21 mouse cellular contexts compared by ENCODE assay signal in the genomic region with DNA sequence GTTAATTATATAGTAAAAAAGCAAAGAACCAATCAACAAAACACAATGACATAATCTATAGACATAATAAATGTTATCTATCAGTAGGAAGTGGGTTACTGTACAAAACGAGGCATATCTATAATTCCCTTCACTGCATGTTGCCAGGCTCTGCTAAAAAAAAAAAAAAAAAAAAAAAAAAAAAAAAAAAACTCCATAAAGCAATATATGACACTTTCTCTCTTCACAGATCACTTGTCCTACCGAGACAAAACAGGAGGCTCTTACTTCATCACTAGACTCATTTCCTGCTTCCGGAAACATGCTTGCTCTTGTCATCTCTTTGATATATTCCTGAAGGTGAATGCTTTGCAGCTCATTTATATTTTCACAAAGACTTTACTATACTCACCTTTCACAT. TPM values are rescaled to one million over a fixed set of nuclear protein-coding genes. Genes with fewer than 3 reads are reported as not detected.
A peak's percentile ranks its signal among the peaks of the same experiment; 100 is the strongest.
DNase-seq lines count a peak whose midpoint lies in the region; TF ChIP-seq lines count a peak whose summit lies in the region.
"Had no signal": no experiment of that assay in that cellular context is flagged by ENCODE, and none has a peak within 500 bp of the region (broad histone marks: within the 10 kb centered on the region; RNA-seq: fewer than 3 reads in every experiment).

No protein-coding gene starts in this region.

- DNase-seq in 416B (ENCODE audit: low read depth), result peak; percentile 33
- DNase-seq in CH12.LX (ENCODE audit: extremely low read depth), result no peak
- no peak for DNase-seq in MEL (ENCODE audit: low read depth, low spot score)
- no peak for DNase-seq in cerebellum, postnatal 25 days
- DNase-seq in gastrocnemius, postnatal 10 days, result no peak
- DNase-seq: adrenal gland, adult 2 months; adrenal gland, postnatal 10 days; adrenal gland, postnatal 25 days; cerebellum, adult 11 months; cerebellum, adult 2 months; cerebellum, adult 9-10 months; cerebellum, postnatal 10 days; cerebellum, postnatal 36 days; embryo, embryonic 11 days had no signal

- H3K4me3 ChIP-seq in CH12.LX (replicated peaks in 1 of 3; ENCODE audit: low read depth in 2 of 3, low read length in 2 of 3, poor library complexity in 1 of 3) (no peak overlapping the region), MEL (ENCODE audit: control insufficient read depth in 1 of 2, insufficient read depth in 1 of 2, low read depth in 2 of 2, low read length in 2 of 2) (no peak overlapping the region)
- H3K4me3 ChIP-seq: embryonic facial prominence, embryonic 13.5 days; embryonic facial prominence, embryonic 15.5 days; erythroblast, embryonic 14.5 days; forebrain, embryonic 10.5 days; forebrain, embryonic 12.5 days had no signal

- TF ChIP-seq RAD21 in CH12.LX (IDR thresholded peaks at IDR 0.05; ENCODE audit: low read depth, low read length) (no peak), MEL (IDR thresholded peaks at IDR 0.05; ENCODE audit: low read depth, low read length) (no peak)

- TF ChIP-seq EP300 in CH12.LX (IDR thresholded peaks at IDR 0.05; ENCODE audit: low read length) (no peak), MEL (IDR thresholded peaks at IDR 0.05; ENCODE audit: low read depth in 1 of 2, low read length in 2 of 2) (no peak)

- H3K36me3 ChIP-seq in CH12.LX (replicated peaks in 1 of 2; ENCODE audit: control insufficient read depth in 1 of 2, insufficient read depth in 1 of 2, low read length in 1 of 2) (peaks cover 31 to 74% of the 10 kb centered on the region in 2 experiments), MEL (ENCODE audit: control insufficient read depth in 1 of 2, insufficient read depth in 2 of 2, low read length in 2 of 2) (no peaks in the 10 kb centered on the region)
- H3K36me3 ChIP-seq: embryonic facial prominence, embryonic 13.5 days; embryonic facial prominence, embryonic 15.5 days; forebrain, embryonic 10.5 days; forebrain, embryonic 12.5 days; G1E had no signal

- no peaks in the 10 kb centered on the region for H3K27me3 ChIP-seq in CH12.LX (replicated peaks)
- H3K27me3 ChIP-seq in MEL (ENCODE audit: control insufficient read depth in 1 of 2, insufficient read depth in 2 of 2, low read length in 2 of 2), result no peaks in the 10 kb centered on the region
- H3K27me3 ChIP-seq: embryonic facial prominence, embryonic 13.5 days; embryonic facial prominence, embryonic 15.5 days; forebrain, embryonic 12.5 days had no signal

- dilution Hi-C loops in CH12.LX (cut with MboI; ENCODE audit: extremely low pct_ligation_motif_present, extremely low pct_unique_long_range_greater_than_20kb, low sequenced_read_pairs), result no loop called here

- H3K27ac ChIP-seq in CH12.LX (ENCODE audit: insufficient read depth, low read depth) (no peak overlapping the region), MEL (ENCODE audit: control insufficient read depth, low read depth, low read length) (no peak overlapping the region)
- H3K27ac ChIP-seq: embryonic facial prominence, embryonic 13.5 days; embryonic facial prominence, embryonic 15.5 days; forebrain, embryonic 10.5 days; forebrain, embryonic 12.5 days had no signal

- peaks cover 0 to 7% of the 10 kb centered on the region in 2 experiments; a peak in 1 of 4 replicates for H3K4me1 ChIP-seq in CH12.LX (ENCODE audit: control insufficient read depth in 1 of 2, insufficient read depth in 2 of 2)
- H3K4me1 ChIP-seq in MEL (ENCODE audit: control insufficient read depth in 1 of 2, insufficient read depth in 2 of 2, low read length in 2 of 2), result no peaks in the 10 kb centered on the region
- H3K4me1 ChIP-seq: embryonic facial prominence, embryonic 13.5 days; embryonic facial prominence, embryonic 15.5 days; forebrain, embryonic 10.5 days; forebrain, embryonic 12.5 days had no signal

- H3K9me3 ChIP-seq in CH12.LX (replicated peaks; ENCODE audit: low read length) (no peaks in the 10 kb centered on the region), MEL (replicated peaks; ENCODE audit: insufficient read depth, low read length) (no peaks in the 10 kb centered on the region)
- H3K9me3 ChIP-seq: embryonic facial prominence, embryonic 13.5 days; embryonic facial prominence, embryonic 15.5 days; forebrain, embryonic 10.5 days; forebrain, embryonic 12.5 days; G1E had no signal

- H3K9ac ChIP-seq in CH12.LX (ENCODE audit: insufficient read depth, low read depth) (no peak overlapping the region), MEL (ENCODE audit: control insufficient read depth, low read depth, low read length, poor library complexity, severe bottlenecking) (no peak overlapping the region)
- H3K9ac ChIP-seq: embryonic facial prominence, embryonic 13.5 days; embryonic facial prominence, embryonic 15.5 days; forebrain, embryonic 12.5 days had no signal

- TF ChIP-seq CTCF in CH12.LX (conservative IDR thresholded peaks at IDR 0.05 in 1 of 2, IDR thresholded peaks at IDR 0.05 in 1 of 2; ENCODE audit: low read depth in 2 of 2, low read length in 2 of 2) (no peak), MEL (IDR thresholded peaks at IDR 0.05 in 2 of 3, conservative IDR thresholded peaks at IDR 0.05 in 1 of 3; ENCODE audit: control insufficient read depth in 1 of 3, insufficient read depth in 1 of 3, low read depth in 2 of 3, low read length in 3 of 3, poor library complexity in 1 of 3, severe bottlenecking in 1 of 3) (no peak)

- TF ChIP-seq POLR2A in CH12.LX (IDR thresholded peaks at IDR 0.05; ENCODE audit: low read depth, low read length), result no peak
- no peak for TF ChIP-seq POLR2A in MEL (IDR thresholded peaks at IDR 0.05; ENCODE audit: control insufficient read depth in 1 of 2, insufficient read depth in 1 of 2, low read depth in 1 of 2, low read length in 2 of 2, poor library complexity in 1 of 2)

- H3K4me2 ChIP-seq in CH12.LX (ENCODE audit: insufficient read depth, low read depth, poor library complexity, severe bottlenecking), result no peak overlapping the region
- H3K4me2 ChIP-seq: embryonic facial prominence, embryonic 13.5 days; embryonic facial prominence, embryonic 15.5 days; forebrain, embryonic 12.5 days had no signal

- in situ Hi-C loops in CH12.LX (cut with MboI; ENCODE audit: low pct_ligation_motif_present, low pct_unique_long_range_greater_than_20kb, low sequenced_read_pairs), result no loop called here

- H3K79me2 ChIP-seq in CH12.LX (replicated peaks; ENCODE audit: control insufficient read depth, extremely low read depth, insufficient read depth, poor library complexity, severe bottlenecking) (no peaks in the 10 kb centered on the region), MEL (ENCODE audit: control insufficient read depth, insufficient read depth, low read length, poor library complexity) (no peaks in the 10 kb centered on the region)

TF ChIP-seq in CH12.LX, 34 proteins besides CTCF, POLR2A, EP300 and RAD21:
- TF ChIP-seq ZNF384 (IDR thresholded peaks at IDR 0.05; ENCODE audit: low read depth, low read length) (peak; percentile 60), BHLHE40 (IDR thresholded peaks at IDR 0.05; ENCODE audit: low read depth, low read length) (no peak)

TF ChIP-seq in MEL, 35 proteins besides CTCF, POLR2A, EP300 and RAD21:
- no peak for TF ChIP-seq TCF12 (IDR thresholded peaks at IDR 0.05; ENCODE audit: low read depth, low read length)
- TF ChIP-seq UBTF (IDR thresholded peaks at IDR 0.05; ENCODE audit: borderline replicate concordance, insufficient read depth, low read depth, low read length), result no peak
- TF ChIP-seq MAFK (IDR thresholded peaks at IDR 0.05; ENCODE audit: borderline replicate concordance, low read depth, low read length), result no peak
- TF ChIP-seq ZNF384 (IDR thresholded peaks at IDR 0.05; ENCODE audit: low read depth, low read length), result peak; percentile 71; the same call in 1 of the 2 replicates
- no peak for TF ChIP-seq TBP (IDR thresholded peaks at IDR 0.05; ENCODE audit: low read depth, low read length)
- TF ChIP-seq USF1 (IDR thresholded peaks at IDR 0.05; ENCODE audit: low read depth, low read length), result no peak
- TF ChIP-seq ELF1 (IDR thresholded peaks at IDR 0.05; ENCODE audit: low read depth, low read length), result no peak

RNA-seq across cellular contexts. Expression of a gene that starts 17.0 kb away (rescaled TPM):
- total RNA-seq in CH12.LX (2012; rRNA removed), result 0.17 and 0.34 TPM in 2 replicates
- not detected in 2 replicates for total RNA-seq in CH12.LX (2014; rRNA removed)
- not detected in 2 replicates for polyA plus RNA-seq in CH12.LX (2012; ENCODE audit: insufficient read length, low read depth)
- total RNA-seq in MEL (2012; rRNA removed), result not detected in 2 replicates
- polyA plus RNA-seq in MEL (2012; ENCODE audit: insufficient read depth in 1 of 2, insufficient read length in 2 of 2, low read depth in 1 of 2, low replicate concordance in 2 of 2, missing spikeins in 1 of 2), result not detected
- total RNA-seq in gastrocnemius, postnatal 10 days (2021), result 1 to 10 TPM; 7.5 to 8.4 TPM
- polyA plus RNA-seq: erythroblast, embryonic 14.5 days; forebrain, embryonic 10.5 days; forebrain, embryonic 12.5 days; forebrain, embryonic 16.5 days; G1E had no signal

RNA-seq across cellular contexts. Expression of a gene that starts 19.6 kb away (rescaled TPM):
- total RNA-seq in CH12.LX (2012; rRNA removed), result 91.1 and 113 TPM in 2 replicates
- 182 and 201 TPM in 2 replicates for total RNA-seq in CH12.LX (2014; rRNA removed)
- 83.7 and 88.2 TPM in 2 replicates for polyA plus RNA-seq in CH12.LX (2012; ENCODE audit: insufficient read length, low read depth)
- total RNA-seq in MEL (2012; rRNA removed), result 0.62 and 1.1 TPM in 2 replicates
- polyA plus RNA-seq in MEL (2012; ENCODE audit: insufficient read depth in 1 of 2, insufficient read length in 2 of 2, low read depth in 1 of 2, low replicate concordance in 2 of 2, missing spikeins in 1 of 2), result under 1 TPM in 1 of 2 experiments, not detected in 1; 0.11 TPM
- 1 to 10 TPM; 1.9 to 2.2 TPM for total RNA-seq in gastrocnemius, postnatal 10 days (2021)
- total RNA-seq: G1E had no signal
- polyA plus RNA-seq: erythroblast, embryonic 14.5 days; forebrain, embryonic 10.5 days; G1E had no signal

RNA-seq across cellular contexts. Expression of a gene that starts 29.9 kb away (rescaled TPM):
- total RNA-seq in CH12.LX (2012; rRNA removed), result 66.0 and 66.6 TPM in 2 replicates
- 138 and 171 TPM in 2 replicates for total RNA-seq in CH12.LX (2014; rRNA removed)
- polyA plus RNA-seq in CH12.LX (2012; ENCODE audit: insufficient read length, low read depth), result 90.3 and 110 TPM in 2 replicates
- total RNA-seq in MEL (2012; rRNA removed), result 0.73 and 1.4 TPM in 2 replicates
- polyA plus RNA-seq in MEL (2012; ENCODE audit: insufficient read depth in 1 of 2, insufficient read length in 2 of 2, low read depth in 1 of 2, low replicate concordance in 2 of 2, missing spikeins in 1 of 2), result under 1 TPM in 1 of 2 experiments, not detected in 1; 0.17 TPM
- under 1 TPM; 0.31 to 0.68 TPM for total RNA-seq in gastrocnemius, postnatal 10 days (2021)
- total RNA-seq: G1E had no signal
- polyA plus RNA-seq: adrenal gland, adult 2 months; erythroblast, embryonic 14.5 days; G1E had no signal

Comparison
In these comparisons a context has a peak if more than half of its experiments do, and no peak if none do; other contexts are left out.
1. RNA of a gene that starts 19.6 kb away (total RNA-seq): 91.1 to 201 TPM in CH12.LX; 1.9 to 2.2 TPM in gastrocnemius, postnatal 10 days and 0.62 to 1.1 TPM in MEL; every median in the first group is over 10 times any median in the second.
2. RNA of a gene that starts 29.9 kb away (total RNA-seq): 66.0 to 171 TPM in CH12.LX; 0.73 to 1.4 TPM in MEL and 0.31 to 0.68 TPM in gastrocnemius, postnatal 10 days; every median in the first group is over 10 times any median in the second.